Mouse (Mus musculus) brown adipose tissue, adult 24 weeks (tissue): ENCODE results near the gene Ffar1. TPM values are rescaled to one million over a fixed set of nuclear protein-coding genes. Genes with fewer than 3 reads are reported as not detected.
"Not testable (repeated sequence)": the region's sequence is repeated elsewhere in the genome, so short reads cannot be mapped to it uniquely, and the experiment has no call there.

Source experiments
- H3K27ac ChIP-seq: fragments of 200-500 bp; replicated peaks from 2 replicates; pipeline ENCODE4 v1.5.1; 2012; ENCODE audit warnings: low read depth, mild to moderate bottlenecking, low read length
- H3K4me1 ChIP-seq: fragments of 200-500 bp; 2 replicates; pipeline ENCODE4 v1.6.1; 2012; ENCODE audit warnings: low read length, mixed read lengths; ENCODE audit not compliant: control insufficient read depth, insufficient read depth, insufficient read length
- H3K4me3 ChIP-seq: fragments of 200-500 bp; 2 replicates; pipeline ENCODE4 v1.5.1; 2012; ENCODE audit warnings: low read depth, mild to moderate bottlenecking, low read length, moderate library complexity; ENCODE audit not compliant: insufficient read depth
- polyA plus RNA-seq: library from polyadenylated mRNA; stranded (reverse); fragments of >200 nt; gene quantifications from 2 replicates; pipeline ENCODE4 v1.2.4, GENCODE M21; 2012; ENCODE audit not compliant: missing spikeins, insufficient read depth, insufficient read length

Gene Ffar1
- polyA plus RNA-seq, 1 experiment = not detected

DNA sequence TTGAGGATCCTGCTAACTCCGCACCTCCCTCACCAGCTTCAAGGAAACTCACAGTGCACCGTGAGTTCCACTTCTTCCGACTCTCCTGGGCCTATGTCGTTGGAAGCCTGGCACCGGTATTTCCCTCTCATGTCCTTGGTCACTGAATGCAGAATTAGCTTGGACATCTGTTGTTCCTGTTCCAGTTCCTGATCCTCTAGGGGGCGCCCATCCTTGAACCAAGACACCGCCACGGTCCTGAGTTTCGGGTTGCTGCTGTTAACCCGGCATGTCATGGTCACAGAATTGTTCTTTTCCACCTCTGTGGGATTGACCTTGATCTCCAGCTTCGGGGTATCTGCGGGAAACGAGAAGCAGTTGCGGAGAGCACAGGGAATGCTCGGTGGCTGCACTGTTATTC is 11.7 kb upstream of the Ffar1 start:
- Histone ChIP-seq H3K4me1 (no peaks in the 10 kb centered on the region), H3K27ac (no peak overlapping the region), H3K4me3 (no peak overlapping the region)

DNA sequence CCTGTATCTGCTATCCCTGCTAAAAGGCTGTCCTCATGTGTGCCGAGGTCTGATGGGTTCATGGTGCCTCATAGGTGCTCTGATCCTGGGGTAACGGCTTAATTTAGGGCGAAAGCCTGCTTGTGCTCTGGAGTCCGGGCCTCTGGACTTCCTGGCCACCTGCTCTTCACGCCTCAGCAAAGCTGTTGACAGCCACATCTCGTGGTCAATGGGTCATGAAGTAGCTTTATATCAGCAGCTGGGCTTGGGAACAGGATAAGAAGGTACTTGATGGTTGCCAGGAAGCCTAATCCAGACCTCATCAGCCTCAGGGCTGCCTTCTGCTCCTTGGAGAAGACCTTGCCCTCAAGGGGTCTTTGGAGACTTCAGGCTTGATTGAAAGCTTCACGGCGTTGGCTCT is 2.0 kb upstream of the Ffar1 start:
- H3K27ac ChIP-seq = no peak overlapping the region
- H3K4me3 ChIP-seq = no peak overlapping the region
- no peaks in the 10 kb centered on the region; the same call in 1 of the 2 replicates for H3K4me1 ChIP-seq

DNA sequence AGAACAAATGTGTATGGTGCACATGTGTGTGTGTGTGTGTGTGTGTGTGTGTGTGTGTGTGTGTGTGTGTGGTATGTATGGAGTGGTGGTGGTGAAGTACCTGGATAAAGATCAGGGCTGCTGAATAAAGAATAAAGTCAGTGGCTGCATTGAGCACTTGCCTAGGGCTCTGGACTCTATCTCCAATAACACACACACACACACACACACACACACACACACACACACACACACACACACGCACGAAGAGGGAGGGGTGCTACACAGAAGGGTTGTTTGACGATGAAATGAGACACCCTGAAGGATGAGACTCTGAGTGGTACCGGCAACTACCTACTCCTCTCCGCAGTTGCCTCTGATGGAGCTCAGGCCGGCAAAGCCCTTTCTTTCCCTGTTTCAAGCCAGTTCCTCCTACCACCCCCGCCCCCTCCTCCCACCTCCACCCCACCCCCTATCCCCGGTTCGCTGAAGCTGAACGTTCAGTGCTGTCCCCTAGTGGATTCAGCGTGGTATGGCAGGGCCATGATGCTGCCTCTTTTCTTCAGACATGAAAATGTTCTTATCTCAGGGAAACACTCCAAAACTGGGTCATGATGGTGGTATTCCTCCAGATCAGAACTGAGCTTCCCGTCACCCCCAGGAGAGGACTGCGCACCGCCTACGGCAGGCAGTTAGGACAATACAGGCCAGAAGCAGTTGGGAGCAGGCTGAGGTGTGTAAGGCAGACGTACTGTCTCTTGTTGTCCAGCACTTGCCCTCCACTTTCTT is 1.5 kb downstream of the Ffar1 start:
- no peak overlapping the region for H3K27ac ChIP-seq
- no peaks in the 10 kb centered on the region; the same call in 1 of the 2 replicates for H3K4me1 ChIP-seq
- H3K4me3 ChIP-seq = no peak overlapping the region

DNA sequence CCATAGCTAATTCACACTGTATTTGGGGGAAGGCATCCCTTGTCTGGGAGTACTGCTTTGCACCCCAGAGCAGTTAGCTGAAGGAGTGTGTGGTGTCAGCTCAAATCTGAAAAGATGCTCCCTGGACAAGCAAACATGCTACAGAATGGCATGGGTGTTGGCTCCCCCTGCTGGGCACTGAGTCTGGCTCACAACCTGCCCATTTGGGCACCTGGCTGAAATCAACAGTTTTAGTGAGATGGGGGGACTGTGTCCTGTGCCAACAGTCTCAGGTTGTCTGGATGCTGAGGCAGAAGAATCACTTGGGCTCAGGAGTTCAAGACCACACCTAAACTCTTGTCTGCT is 2.1 kb downstream of the Ffar1 start:
- Histone ChIP-seq H3K4me1 (no peaks in the 10 kb centered on the region; the same call in 1 of the 2 replicates), H3K4me3 (no peak overlapping the region), H3K27ac (no peak overlapping the region)

DNA sequence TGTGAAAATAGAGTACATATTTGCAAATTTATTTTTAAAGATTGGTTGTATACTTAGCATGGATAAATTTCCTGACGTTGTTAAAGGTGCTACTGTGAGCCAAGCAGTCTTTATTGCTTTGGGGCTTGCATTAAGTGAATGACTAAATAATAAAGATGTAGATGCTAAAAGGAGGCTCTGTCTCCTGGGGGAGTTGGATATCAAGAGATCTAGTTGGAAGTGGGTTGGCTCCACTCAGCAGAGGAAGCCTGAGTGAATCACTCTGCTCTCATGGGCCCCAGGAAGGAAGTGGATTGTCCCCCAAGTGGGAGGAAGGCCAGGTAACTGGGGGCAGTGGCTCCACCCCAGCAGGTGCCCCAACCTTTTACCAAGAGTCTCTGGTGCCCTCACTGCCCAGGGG is 3.6 kb downstream of the Ffar1 start:
- H3K4me1 ChIP-seq = no peaks in the 10 kb centered on the region; the same call in 1 of the 2 replicates
- H3K4me3 ChIP-seq = no peak overlapping the region
- H3K27ac ChIP-seq = no peak overlapping the region

DNA sequence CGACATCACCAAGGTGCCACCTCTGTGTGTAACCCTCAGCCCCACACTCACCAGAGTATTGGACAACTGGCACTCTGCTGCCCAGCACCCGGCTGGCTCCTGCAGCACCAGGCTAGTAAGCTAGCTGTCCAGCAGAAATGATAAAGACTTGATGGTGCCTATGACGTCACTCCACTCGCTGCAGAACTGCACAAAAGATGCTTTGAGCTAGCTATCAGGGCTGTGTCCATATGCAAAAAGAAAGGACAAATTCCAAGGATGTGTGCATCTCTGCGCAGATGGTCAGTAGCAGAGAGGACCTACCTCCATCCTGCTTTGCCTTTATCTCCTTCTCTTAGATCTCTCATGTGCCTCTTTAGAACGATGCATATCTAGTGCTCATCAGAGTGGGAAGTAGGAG is 5.3 kb downstream of the Ffar1 start, which contains the start of gene Ffar3:
Ffar3 (minus strand) TSS at position 101 of the 400 bp plus-strand sequence.
- no peak within 1 kb of the TSS for H3K4me3 ChIP-seq
- no peak within 1 kb of the TSS for H3K27ac ChIP-seq

DNA sequence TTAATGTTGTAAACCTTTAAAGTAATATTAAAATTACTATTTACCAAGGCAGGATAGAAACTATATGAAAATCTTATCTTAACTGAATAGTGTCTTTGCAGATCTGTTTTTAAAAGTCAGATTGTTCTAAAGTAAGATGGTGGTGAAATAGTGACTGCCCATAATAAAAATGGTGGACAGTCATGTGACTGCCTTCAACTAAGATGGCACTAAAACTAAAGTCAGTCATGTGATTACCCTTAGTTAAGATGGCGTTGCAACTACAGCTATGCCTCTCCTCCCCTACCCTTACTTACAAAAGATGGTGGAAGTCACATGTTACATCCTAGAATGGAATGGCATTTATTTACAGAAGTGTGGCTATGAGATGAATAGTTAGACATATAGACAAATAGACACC is 9.9 kb downstream of the Ffar1 start:
- Histone ChIP-seq H3K27ac (no peak overlapping the region), H3K4me3 (no peak overlapping the region)

More for the DNA sequence above, 5.3 kb downstream of the Ffar1 start, which contains the start of gene Ffar3:
- H3K4me1 ChIP-seq = no peaks in the 10 kb centered on the region; the same call in 1 of the 2 replicates

DNA sequence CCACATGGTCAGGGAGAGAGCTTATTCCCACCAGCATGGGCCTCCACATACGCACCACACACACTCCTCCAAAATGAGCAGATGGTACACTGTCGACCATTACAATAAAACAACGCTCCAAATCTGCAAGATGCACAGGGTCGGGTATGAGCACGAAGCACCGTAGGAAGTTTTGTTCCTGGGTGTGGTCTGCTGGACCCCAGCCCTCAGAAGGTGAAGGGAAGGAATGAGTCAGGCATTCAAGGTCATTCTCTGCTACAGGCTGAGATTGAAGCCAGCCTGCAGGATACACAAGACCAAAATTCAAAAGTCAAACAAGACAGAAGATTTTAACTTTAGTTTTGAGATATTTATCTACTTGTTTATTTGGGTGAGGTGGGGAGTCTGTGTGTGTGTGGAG is 13.4 kb downstream of the Ffar1 start:
- H3K4me3 ChIP-seq = no peak overlapping the region
- H3K27ac ChIP-seq = no peak overlapping the region
- no peaks in the 10 kb centered on the region for H3K4me1 ChIP-seq

More for the DNA sequence above, 9.9 kb downstream of the Ffar1 start:
- H3K4me1 ChIP-seq = no peaks in the 10 kb centered on the region

DNA sequence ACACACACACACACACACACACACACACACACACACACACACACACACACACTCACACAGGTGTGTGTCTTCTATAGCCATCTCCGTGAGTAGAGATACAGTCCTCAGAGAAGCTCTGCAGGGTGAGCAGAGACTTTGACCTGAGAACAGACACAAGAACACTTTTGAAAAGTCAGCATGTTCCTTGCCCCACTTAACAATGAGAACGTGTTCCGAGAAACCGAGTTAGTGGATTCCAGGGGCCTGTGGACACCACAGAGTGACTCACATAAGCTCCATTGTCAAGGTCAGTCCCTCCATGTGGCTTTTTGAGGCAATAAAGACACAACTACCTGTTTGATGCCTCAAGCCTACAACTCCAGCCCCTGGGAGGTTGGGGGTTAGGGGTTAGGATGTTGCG is 14.0 kb downstream of the Ffar1 start:
- H3K4me1 ChIP-seq = no peaks in the 10 kb centered on the region
- no peak overlapping the region for H3K27ac ChIP-seq

DNA sequence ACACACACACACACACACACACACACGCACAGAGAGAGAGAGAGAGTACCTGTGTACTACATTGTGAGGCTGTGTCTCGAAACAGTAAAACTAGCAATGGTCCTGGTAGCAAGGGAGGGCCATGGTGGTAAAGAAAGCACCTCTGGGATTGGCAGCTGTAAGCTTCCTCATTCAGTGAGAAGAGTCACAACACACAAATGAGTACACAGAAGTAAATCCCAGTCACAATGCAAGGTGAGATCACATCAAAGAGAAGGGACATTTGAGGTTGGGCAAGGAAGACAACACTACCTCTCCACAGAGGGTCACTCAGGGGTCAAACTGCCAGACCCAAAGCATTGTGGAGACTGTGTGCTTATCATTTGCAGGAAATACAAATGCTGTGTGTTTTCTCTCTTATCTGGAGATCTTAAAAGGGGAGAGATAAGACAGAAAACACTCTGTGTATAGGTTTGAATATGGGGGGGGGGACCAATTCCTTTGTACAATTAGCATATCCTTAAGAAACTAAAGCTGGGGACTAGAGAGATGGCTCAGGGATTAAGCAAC is 14.8 kb downstream of the Ffar1 start:
- H3K4me3 ChIP-seq = no peak overlapping the region
- H3K4me1 ChIP-seq = no peaks in the 10 kb centered on the region
- no peak overlapping the region for H3K27ac ChIP-seq

More for the DNA sequence above, 14.0 kb downstream of the Ffar1 start:
- no peak overlapping the region for H3K4me3 ChIP-seq

DNA sequence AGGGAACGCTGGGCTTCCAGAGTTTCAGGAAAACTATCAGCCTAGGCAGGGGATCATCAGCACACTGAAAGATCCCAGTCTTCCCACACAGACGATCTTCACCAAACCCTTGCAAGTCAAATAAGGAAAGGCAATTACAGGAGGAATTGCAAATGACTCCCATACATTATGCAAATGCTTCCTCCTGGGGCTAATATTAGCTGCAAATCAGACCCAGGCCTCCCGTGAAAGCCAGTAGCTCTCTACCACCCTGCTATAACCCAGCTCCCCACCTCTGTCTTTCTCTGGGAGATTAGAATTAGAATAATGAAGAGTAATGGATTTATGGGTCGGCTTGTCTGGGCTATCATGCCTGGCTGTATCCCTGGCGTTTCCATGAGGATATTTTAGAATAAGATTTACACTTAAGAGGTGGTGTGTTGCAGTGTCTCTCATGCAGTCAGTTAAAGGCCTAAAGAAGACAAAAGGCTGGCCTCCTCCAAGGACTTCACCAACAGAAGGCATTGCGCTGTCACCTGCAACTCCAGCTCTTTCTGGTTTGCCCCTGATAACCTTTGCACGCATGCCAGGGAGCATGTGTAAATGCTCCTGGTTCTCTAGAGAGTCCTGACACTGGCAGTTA is 16.6 kb downstream of the Ffar1 start:
- Histone ChIP-seq H3K27ac (no peak overlapping the region), H3K4me3 (no peak overlapping the region), H3K4me1 (no peaks in the 10 kb centered on the region)

DNA sequence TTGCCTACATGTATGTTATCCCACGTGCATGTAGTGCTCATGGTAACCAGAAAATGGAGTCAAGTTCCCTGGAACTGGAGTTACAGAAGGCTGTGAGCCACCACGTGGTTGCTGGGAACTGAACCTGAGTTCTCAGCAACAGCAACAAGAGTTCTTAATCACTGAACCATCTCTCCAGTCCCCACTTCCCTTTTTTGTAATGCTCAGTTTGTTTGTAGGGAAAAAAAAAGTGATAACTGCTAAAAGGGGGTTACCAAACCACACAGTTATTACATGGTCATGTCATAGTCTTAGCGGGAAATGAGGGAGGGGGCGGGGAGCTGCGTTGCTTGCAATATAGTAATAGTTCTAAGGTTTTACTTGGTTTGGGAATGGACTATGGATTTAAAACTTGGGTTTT is 19.3 kb downstream of the Ffar1 start:
- Histone ChIP-seq H3K4me1 (no peaks in the 10 kb centered on the region), H3K4me3 (no peak overlapping the region), H3K27ac (no peak overlapping the region)

DNA sequence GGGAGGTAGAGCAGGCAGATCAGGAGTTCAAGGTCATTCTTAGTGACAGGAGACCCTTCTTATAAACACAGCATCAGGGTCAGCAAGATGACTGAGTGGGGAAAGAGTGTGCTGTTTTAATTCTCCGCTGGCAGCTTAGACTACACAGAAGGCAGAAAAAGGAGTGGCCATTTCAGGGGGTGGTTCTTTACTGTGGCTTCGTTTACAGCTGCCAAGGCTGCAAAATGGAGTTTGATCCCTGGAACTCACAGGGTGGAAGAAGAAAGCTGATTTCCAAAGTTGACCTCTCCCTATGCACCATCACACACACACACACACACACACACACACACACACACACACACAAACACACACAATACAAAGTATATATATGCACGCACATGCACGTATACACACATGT is 20.0 kb downstream of the Ffar1 start:
- no peak overlapping the region for H3K27ac ChIP-seq
- H3K4me3 ChIP-seq = no peak overlapping the region
- H3K4me1 ChIP-seq = no peaks in the 10 kb centered on the region

DNA sequence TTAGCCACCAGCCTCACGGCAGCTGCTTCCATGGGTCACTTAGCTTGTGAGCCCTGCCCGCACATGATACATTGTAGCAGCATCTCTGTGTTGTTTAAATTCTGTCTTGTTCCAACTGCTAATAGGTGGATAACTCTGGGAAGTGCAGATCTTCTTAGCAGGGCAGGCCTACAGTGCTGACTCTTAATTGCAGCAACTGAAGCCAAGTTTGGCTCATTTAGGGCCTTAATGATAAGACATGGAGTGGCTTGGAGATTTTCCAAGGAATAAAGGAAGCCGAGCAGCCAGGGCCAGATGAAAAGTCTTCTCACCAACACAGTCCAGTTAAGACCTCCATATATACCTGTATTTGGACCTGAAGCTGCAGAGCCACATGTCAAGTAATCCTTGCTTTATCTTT is 21.1 kb downstream of the Ffar1 start:
- Histone ChIP-seq H3K4me1 (no peaks in the 10 kb centered on the region), H3K27ac (no peak overlapping the region), H3K4me3 (no peak overlapping the region)

DNA sequence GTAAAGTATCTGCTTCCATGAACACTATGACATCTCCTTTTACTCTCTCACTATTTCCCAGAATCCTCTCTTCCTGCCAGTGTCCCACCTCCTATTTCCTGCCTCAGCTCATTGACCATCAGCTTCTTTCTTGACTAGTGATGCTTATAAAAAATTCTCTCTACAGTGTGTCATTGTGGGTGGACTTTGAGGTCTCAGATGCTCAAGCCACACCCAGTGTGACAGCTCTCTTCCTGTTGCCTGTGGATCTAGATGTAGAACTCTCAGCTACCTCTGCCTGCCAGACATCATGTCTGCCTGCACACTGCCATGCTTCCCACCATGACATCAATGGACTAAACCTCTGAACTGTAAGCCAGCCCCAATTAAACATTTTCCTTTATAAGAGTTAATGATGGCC is 24.1 kb downstream of the Ffar1 start:
- H3K4me1 ChIP-seq = no peaks in the 10 kb centered on the region
- H3K4me3 ChIP-seq = no peak overlapping the region
- H3K27ac ChIP-seq = no peak overlapping the region

DNA sequence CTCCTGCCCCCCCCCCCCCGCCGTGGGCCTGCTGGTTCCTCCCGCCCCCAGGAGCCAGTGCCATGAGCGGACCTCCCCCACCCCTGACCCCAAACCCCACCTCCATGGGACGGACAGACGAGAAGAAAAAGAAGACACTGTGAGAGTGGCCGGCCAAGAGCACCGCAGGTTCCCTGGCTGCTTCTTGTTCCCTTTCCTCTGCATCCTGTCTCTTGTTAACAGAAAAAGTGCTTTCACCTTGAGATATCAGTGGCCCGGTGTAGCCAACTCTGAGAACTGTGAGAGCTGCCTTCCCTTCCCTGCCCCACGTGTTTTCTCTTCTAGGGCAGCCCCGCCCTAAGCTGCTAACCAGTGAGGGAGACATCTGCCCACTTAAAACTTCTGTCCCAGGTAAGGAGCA is 28.7 kb downstream of the Ffar1 start:
- H3K4me3 ChIP-seq, H3K4me1 ChIP-seq, H3K27ac ChIP-seq: not testable (repeated sequence)
